Mouse (Mus musculus) lung, embryonic 14.5 days (tissue): ENCODE measurements around the gene Cpsf6. TPM values are rescaled to one million over a fixed set of nuclear protein-coding genes. Genes with fewer than 3 reads are reported as not detected.

Source experiments
- ATAC-seq: fragments of 200-750 bp; cut with Nextera tagmentation; 2 replicates; pipeline ENCODE4 v1.8.0; 2017; ENCODE audit warnings: mild to moderate bottlenecking, moderate TSS enrichment, moderate library complexity; ENCODE audit not compliant: insufficient read depth
- DNase-seq: peaks from one replicate; pipeline ENCODE4 v3.0.0-alpha.2; 2015
- H3K27ac ChIP-seq: fragments of 300-500 bp; sonication (generic); 2 replicates; pipeline ENCODE4 v1.5.1; 2014; ENCODE audit warnings: low read depth, mild to moderate bottlenecking, moderate library complexity
- H3K27me3 ChIP-seq: fragments of 300-500 bp; sonication (generic); 2 replicates; pipeline ENCODE4 v1.6.1; 2014; ENCODE audit warnings: low read length, control low read depth; ENCODE audit not compliant: insufficient read depth
- H3K36me3 ChIP-seq: fragments of 300-500 bp; sonication (generic); 2 replicates; pipeline ENCODE4 v1.6.1; 2014; ENCODE audit warnings: control low read depth; ENCODE audit not compliant: insufficient read depth
- H3K4me1 ChIP-seq: fragments of 300-500 bp; sonication (generic); 2 replicates; pipeline ENCODE4 v1.6.1; 2014; ENCODE audit warnings: antibody characterized with exemption, control low read depth; ENCODE audit not compliant: insufficient read depth
- H3K4me2 ChIP-seq: fragments of 300-500 bp; sonication (generic); 2 replicates; pipeline ENCODE4 v1.6.1; 2014; ENCODE audit warnings: mild to moderate bottlenecking
- H3K4me3 ChIP-seq: fragments of 300-500 bp; sonication (generic); 2 replicates; pipeline ENCODE4 v1.5.1; 2014; ENCODE audit warnings: low read depth, low read length
- H3K9ac ChIP-seq: fragments of 300-500 bp; sonication (generic); 2 replicates; pipeline ENCODE4 v1.6.1; 2014
- H3K9me3 ChIP-seq: fragments of 300-500 bp; sonication (generic); 2 replicates; pipeline ENCODE4 v1.6.1; 2016; ENCODE audit warnings: low read depth, low read length, control low read depth
- CTCF ChIP-seq: IDR thresholded peaks from 2 replicates; pipeline ENCODE4 v1.5.1; 2016; ENCODE audit warnings: antibody characterized with exemption, low read depth
- WGBS: fragments of 180-500 bp; shearing (Covaris S2); extraction: QIAGEN DNeasy Blood & Tissue Kit; methylation state at CpG from one replicate; pipeline ENCODE4 v1.1.7; 2014; 5-methylcytosine and 5-hydroxymethylcytosine counted together
- polyA plus RNA-seq: library from polyadenylated mRNA; unstranded; fragments of >200 nt; fragmentation: Nextera tagmentation; extraction: Ambion mirVana; gene quantifications from 2 replicates; pipeline ENCODE4 v1.2.1, GENCODE M21; 2014

Cpsf6 gene
- polyA plus RNA-seq, 1 experiment from 2014 or later: 201 TPM

DNA sequence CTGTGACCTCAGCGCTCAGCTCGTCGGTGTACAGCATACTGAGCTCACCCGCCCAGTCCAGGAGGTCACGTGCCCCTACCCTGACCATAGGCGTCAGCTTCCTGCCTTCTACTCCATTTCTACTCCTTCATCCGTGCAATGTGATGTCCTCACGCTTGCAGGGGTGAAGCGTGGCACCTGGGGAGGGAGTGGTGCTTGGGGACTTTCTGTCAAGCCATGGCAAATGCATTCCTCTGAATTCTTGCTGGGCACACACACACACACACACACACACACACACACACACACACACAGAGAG lies 37.6 kb upstream of the Cpsf6 start:
- peak overlapping the region; percentile 25 for H3K4me3 ChIP-seq
- H3K9ac ChIP-seq: no peak overlapping the region
- H3K27ac ChIP-seq: no peak overlapping the region
- peak; percentile 38 for DNase-seq
- ATAC-seq: peak; percentile 78
- H3K9me3 ChIP-seq: no peaks in the 10 kb centered on the region
- H3K36me3 ChIP-seq: no peaks in the 10 kb centered on the region
- H3K4me2 ChIP-seq: peak overlapping the region; percentile 63
- TF ChIP-seq CTCF: 0 out of 2 replicates have a peak, but pooled peaks have one; percentile 4
- H3K27me3 ChIP-seq: no peaks in the 10 kb centered on the region
- H3K4me1 ChIP-seq: peaks cover 5% of the 10 kb centered on the region
- WGBS: 40% methylated on average over 9 of the region's 9 CpGs

DNA sequence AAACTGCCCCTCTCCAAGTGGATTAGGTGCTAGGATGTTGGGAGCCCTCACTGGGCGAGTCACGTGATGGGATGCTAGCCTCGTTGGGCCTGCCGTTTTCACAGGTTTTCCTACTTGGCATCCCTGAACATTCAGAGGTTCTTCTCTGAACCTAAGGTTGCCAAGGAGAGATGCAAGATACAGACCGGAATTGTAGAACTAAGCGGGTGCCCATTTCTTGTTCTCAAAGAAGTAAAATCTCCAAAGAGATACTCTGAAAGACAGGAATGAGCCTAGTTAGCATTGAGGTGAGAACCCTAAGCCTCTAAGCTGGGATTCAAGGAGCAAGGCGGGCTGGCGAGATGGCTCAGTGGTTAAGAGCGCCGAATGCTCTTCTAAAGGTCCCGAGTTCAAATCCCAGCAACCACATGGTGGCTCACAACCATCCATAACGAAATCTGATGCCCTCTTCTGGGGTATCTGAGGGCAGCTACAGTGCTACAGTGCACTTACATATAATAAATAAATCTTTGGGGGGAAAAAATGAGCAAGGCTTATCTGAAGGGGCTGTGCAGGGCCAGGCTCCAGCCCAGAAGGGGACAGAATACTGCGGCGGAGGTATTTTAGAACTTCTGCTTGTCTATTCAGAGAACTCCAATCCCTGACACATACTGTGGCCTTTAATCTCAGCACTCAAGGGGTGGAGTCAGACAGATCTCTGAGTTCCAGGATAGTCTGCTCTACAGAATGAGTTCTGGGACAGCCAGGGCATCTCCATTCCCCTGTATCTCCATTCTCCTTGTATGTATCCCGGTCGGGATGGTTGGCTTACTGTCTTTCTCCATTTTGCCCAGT lies 37.0 kb upstream of the Cpsf6 start:
- no peak for TF ChIP-seq CTCF
- H3K27me3 ChIP-seq: no peaks in the 10 kb centered on the region
- peak overlapping the region; percentile 25; the same call in 1 of the 2 replicates for H3K4me3 ChIP-seq
- no peaks in the 10 kb centered on the region for H3K9me3 ChIP-seq
- peak overlapping the region; percentile 63 for H3K4me2 ChIP-seq
- peaks cover 5% of the 10 kb centered on the region for H3K4me1 ChIP-seq
- DNase-seq (no peak), ATAC-seq (0 out of 2 replicates have a peak, but pooled peaks have one; percentile 4)
- H3K9ac ChIP-seq: no peak overlapping the region
- no peak overlapping the region for H3K27ac ChIP-seq
- no peaks in the 10 kb centered on the region for H3K36me3 ChIP-seq
- 80% methylated on average over 16 of the region's 16 CpGs for WGBS

DNA sequence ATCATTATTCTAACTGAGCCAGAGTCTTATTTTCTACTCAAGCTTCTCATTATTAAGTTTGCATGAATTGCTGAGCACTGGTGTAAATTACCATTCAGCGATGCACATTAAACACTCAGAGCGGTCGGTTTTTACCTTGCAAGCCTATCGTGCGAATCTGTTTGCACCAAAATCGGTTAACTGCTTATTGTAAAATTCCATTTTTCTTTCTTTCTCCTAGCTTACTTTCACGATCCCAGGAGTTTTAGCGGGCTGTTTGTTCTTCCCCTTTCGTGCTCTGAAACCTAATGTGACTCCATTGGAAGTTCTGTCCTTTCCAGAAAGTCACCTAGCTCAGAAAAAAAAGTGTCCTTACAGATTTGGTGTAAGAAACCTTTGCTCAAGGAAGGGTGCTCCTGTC lies 36.3 kb upstream of the Cpsf6 start:
- WGBS: 86% methylated on average over 9 of the region's 9 CpGs
- no peak for ATAC-seq
- no peaks in the 10 kb centered on the region for H3K9me3 ChIP-seq
- H3K36me3 ChIP-seq: no peaks in the 10 kb centered on the region
- no peaks in the 10 kb centered on the region for H3K27me3 ChIP-seq
- H3K4me3 ChIP-seq: no peak overlapping the region
- no peak overlapping the region for H3K27ac ChIP-seq
- H3K9ac ChIP-seq: no peak overlapping the region
- H3K4me1 ChIP-seq: peaks cover 5% of the 10 kb centered on the region
- DNase-seq: no peak
- H3K4me2 ChIP-seq: no peak overlapping the region
- TF ChIP-seq CTCF: no peak

DNA sequence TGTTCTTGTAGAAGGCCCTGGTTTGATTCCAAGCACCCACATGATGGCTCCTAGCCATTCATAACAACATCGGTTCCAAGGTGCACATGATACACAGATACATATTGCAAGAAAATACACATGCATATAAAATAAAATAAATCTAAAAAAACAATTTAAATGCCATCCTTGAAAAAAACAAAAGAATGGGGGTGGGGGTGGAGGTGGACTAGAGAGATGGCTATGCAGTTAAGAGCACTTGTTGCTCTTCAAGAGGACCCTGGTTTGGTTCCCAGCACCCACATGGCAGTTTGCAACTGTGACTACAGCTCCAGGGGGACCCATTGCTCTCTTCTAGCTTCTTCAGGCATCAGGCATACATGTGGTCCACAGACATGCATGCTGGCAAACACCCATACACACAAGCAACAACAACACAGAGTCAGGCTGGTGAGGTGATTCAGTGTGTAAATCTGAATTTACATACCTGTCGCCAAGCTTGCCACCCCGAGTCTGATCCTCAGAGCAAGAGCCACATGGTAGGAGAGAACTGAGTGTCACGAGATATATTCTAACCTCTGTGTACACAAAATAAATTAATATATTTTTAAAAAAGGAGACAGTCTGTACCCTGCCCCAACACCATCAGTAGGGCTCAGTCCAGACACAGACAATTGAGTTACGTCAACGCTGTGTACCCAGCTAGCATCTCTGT lies 35.7 kb upstream of the Cpsf6 start:
- Histone ChIP-seq H3K4me2 (no peak overlapping the region), H3K9ac (no peak overlapping the region), H3K27ac (no peak overlapping the region), H3K4me1 (peaks cover 5% of the 10 kb centered on the region), H3K4me3 (no peak overlapping the region), H3K27me3 (no peaks in the 10 kb centered on the region), H3K9me3 (no peaks in the 10 kb centered on the region), H3K36me3 (no peaks in the 10 kb centered on the region)
- no peak for ATAC-seq
- WGBS: 86% methylated on average over 6 of the region's 6 CpGs
- TF ChIP-seq CTCF: no peak
- no peak for DNase-seq

DNA sequence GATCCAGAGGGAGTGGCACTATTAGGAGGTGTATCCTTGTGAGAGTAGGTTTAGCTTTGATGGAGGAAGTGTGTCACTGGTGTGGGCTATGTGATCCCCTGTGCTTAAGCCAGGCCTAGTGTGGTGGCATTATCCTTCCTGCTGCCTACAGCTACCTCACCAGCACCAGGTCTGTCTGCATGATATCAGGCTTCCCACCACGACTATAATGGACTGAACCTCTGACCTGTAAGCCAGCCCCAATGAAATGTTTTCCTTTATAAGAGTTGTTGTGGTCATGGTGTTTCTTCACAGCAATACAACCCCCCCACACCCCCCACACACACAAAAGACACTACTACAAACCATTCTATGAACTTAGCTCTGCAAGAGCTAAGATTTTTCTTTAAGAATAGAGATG lies 34.9 kb upstream of the Cpsf6 start:
- Histone ChIP-seq H3K4me3 (no peak overlapping the region), H3K9ac (no peak overlapping the region), H3K27me3 (no peaks in the 10 kb centered on the region), H3K9me3 (no peaks in the 10 kb centered on the region), H3K4me1 (peaks cover 5% of the 10 kb centered on the region), H3K27ac (no peak overlapping the region), H3K36me3 (no peaks in the 10 kb centered on the region), H3K4me2 (no peak overlapping the region)
- 67% methylated on average over 1 of the region's 1 CpGs for WGBS
- ATAC-seq (no peak), DNase-seq (no peak)
- TF ChIP-seq CTCF: no peak

DNA sequence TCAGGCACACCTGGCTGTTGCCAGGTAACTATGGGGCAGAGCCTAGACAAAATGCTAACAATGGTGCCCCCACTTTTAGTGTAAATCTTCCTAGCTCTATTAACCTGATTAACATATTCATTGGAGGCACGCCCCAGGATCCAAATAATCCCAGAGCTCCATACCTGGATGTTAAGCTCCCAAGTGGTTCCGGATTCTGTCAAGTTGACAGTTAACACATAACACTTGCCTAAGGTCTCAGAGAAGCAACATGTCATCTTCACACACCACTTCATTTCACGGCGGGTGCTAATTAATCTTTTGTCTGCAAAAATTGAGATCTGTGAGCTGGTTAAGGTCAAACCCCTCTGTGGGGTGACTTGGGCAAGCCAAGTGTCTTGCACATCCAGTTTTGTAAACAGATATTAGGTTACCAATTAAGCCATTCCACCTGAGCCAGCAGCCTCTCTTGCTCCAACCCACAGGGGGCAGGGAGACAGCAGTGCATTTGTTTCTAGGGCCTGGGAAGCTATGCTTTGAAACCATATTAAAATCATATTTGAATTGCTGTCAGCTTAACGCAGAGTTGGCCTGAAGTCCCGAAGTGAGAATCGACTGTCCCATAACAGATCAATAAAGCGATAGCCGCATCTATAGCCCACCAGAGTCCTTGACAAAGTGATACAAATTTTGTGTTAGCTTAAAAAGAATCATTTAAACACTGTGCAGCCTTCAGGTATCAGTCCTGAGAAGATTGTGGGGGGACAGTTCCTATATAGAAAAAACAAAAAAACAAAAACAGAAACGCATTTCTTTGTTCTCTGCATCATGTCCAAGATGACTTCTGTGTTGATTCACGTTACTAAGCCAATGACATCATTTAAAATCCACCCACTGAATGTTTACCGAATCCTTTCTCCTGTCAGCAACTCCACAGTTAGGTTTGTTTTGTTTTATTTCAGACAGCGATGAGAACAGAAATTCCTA lies 34.0 kb upstream of the Cpsf6 start:
- H3K9me3 ChIP-seq: no peaks in the 10 kb centered on the region
- no peak for ATAC-seq
- no peak overlapping the region for H3K4me3 ChIP-seq
- H3K9ac ChIP-seq: no peak overlapping the region
- H3K27me3 ChIP-seq: no peaks in the 10 kb centered on the region
- DNase-seq: no peak
- no peaks in the 10 kb centered on the region for H3K36me3 ChIP-seq
- WGBS: 57% methylated on average over 13 of the region's 13 CpGs
- H3K27ac ChIP-seq: no peak overlapping the region
- peaks cover 5% of the 10 kb centered on the region for H3K4me1 ChIP-seq
- TF ChIP-seq CTCF: no peak
- H3K4me2 ChIP-seq: no peak overlapping the region
